Mouse (Mus musculus) layer of hippocampus, postnatal 36 days (tissue): ENCODE data around the gene Rab5c. TPM values are rescaled to one million over a fixed set of nuclear protein-coding genes. Genes with fewer than 3 reads are reported as not detected.

ENCODE experiments used
- DNase-seq, 2 experiments: peaks; one replicate each; pipeline ENCODE4 v3.0.0; 2022
- total RNA-seq, 2 experiments: library from RNA; stranded (reverse); gene quantifications; 2 replicates each; pipeline ENCODE4 v1.2.3; 2021

The Rab5c gene
- total RNA-seq, 2 experiments from 2014 or later, result 143 to 149 TPM

- DNase-seq, result no peak
Measured at GRCm38 (mm10) chr11:100720345-100720744, 17.7 kb downstream of the Rab5c start.

- DNase-seq, result no peak
Measured at GRCm38 (mm10) chr11:100719893-100720292, 18.1 kb downstream of the Rab5c start.

- no peak for DNase-seq
Measured at GRCm38 (mm10) chr11:100719312-100719711, 18.7 kb downstream of the Rab5c start.

- DNase-seq, result no peak
Measured at GRCm38 (mm10) chr11:100718866-100719265, 19.1 kb downstream of the Rab5c start.

- no peak for DNase-seq
Measured at GRCm38 (mm10) chr11:100718462-100718861, 19.6 kb downstream of the Rab5c start.

- no peak for DNase-seq
Measured at GRCm38 (mm10) chr11:100716649-100717048, 21.4 kb downstream of the Rab5c start.

- DNase-seq, result no peak
Measured at GRCm38 (mm10) chr11:100714948-100715347, 23.1 kb downstream of the Rab5c start.

- peak; percentile 68 to 74 for DNase-seq
Measured at GRCm38 (mm10) chr11:100714534-100714915, 23.5 kb downstream of the Rab5c start.

- peak in 1 of 2 experiments; percentile 55 for DNase-seq
Measured at GRCm38 (mm10) chr11:100713735-100714533, 24.1 kb downstream of the Rab5c start, which contains the start of gene Hspb9. Gene Hspb9 (plus strand): TSS chr11:100713850.

GRCm38 (mm10) chr11:100713174-100713573 is 24.8 kb downstream of the Rab5c start:
- DNase-seq, result no peak

GRCm38 (mm10) chr11:100711783-100712615 is 26.0 kb downstream of the Rab5c start, which contains the start of gene Kat2a:
Gene Kat2a (minus strand): TSS chr11:100712465.
- peak; percentile 82 to 85 for DNase-seq

GRCm38 (mm10) chr11:100710977-100711376 is 27.0 kb downstream of the Rab5c start:
- no peak for DNase-seq

- DNase-seq, result no peak
Measured at GRCm38 (mm10) chr11:100710528-100710927, 27.5 kb downstream of the Rab5c start.

- DNase-seq, result no peak
Measured at GRCm38 (mm10) chr11:100709201-100709810, 28.7 kb downstream of the Rab5c start.

- no peak for DNase-seq
Measured at GRCm38 (mm10) chr11:100705095-100705747, 32.8 kb downstream of the Rab5c start.

- no peak for DNase-seq
Measured at GRCm38 (mm10) chr11:100703851-100704531, 34.0 kb downstream of the Rab5c start, which contains the start of gene Dhx58. Gene Dhx58 (minus strand): TSS chr11:100704271.

GRCm38 (mm10) chr11:100703366-100703765 is 34.6 kb downstream of the Rab5c start:
- DNase-seq, result no peak

- DNase-seq, result no peak
Measured at GRCm38 (mm10) chr11:100702906-100703305, 35.1 kb downstream of the Rab5c start.

GRCm38 (mm10) chr11:100702081-100702851 is 35.7 kb downstream of the Rab5c start:
- DNase-seq, result peak in 1 of 2 experiments; percentile 59

GRCm38 (mm10) chr11:100701301-100701700 is 36.7 kb downstream of the Rab5c start:
- DNase-seq, result no peak

GRCm38 (mm10) chr11:100700710-100701109 is 37.3 kb downstream of the Rab5c start:
- DNase-seq, result no peak
